Mouse (Mus musculus) CH12.LX (cell line): ENCODE measurements at regions not wholly inside any gene's neighbourhood (a gene's known extent, or its start where the extent isn't known, plus 50 kb on each side); places are given as distances from the start of the nearest gene placed in this dataset.

ENCODE experiments used
- DNase-seq: peaks from one replicate; pipeline ENCODE4 v3.0.0-alpha.2; 2013; ENCODE audit errors: extremely low read depth
- H3K27ac ChIP-seq: 2 replicates; pipeline ENCODE4 v1.5.1; 2012; ENCODE audit warnings: low read depth, mild to moderate bottlenecking, control low read depth, moderate library complexity; ENCODE audit not compliant: insufficient read depth
- H3K27me3 ChIP-seq: replicated peaks from 2 replicates; pipeline ENCODE3; 2012; ENCODE audit warnings: inconsistent platforms
- H3K36me3 ChIP-seq, 2 experiments: replicated peaks in 1 of 2; 2 replicates each; pipeline versions ENCODE3 to v1.6.1; 2012; ENCODE audit warnings: inconsistent platforms in 1 of 2, low read length in 1 of 2, mild to moderate bottlenecking in 1 of 2, mixed read lengths in 1 of 2, moderate library complexity in 1 of 2; ENCODE audit not compliant: control insufficient read depth in 1 of 2, insufficient read depth in 1 of 2
- H3K4me1 ChIP-seq, 2 experiments: 2 replicates each; pipeline ENCODE4 v1.6.1; 2012; ENCODE audit warnings: inconsistent platforms in 1 of 2, moderate library complexity in 1 of 2; ENCODE audit not compliant: insufficient read depth in 2 of 2, control insufficient read depth in 1 of 2
- H3K4me2 ChIP-seq: 2 replicates; pipeline ENCODE4 v1.6.1; 2012; ENCODE audit warnings: low read depth, mild to moderate bottlenecking, control low read depth; ENCODE audit not compliant: poor library complexity, insufficient read depth, severe bottlenecking
- H3K4me3 ChIP-seq, 3 experiments: fragments of 150-350 bp in 1 of 3; sonication (generic) in 1 of 3; replicated peaks in 1 of 3; 2 replicates each; pipeline versions ENCODE3 to v1.5.1; 2011 to 2012; ENCODE audit warnings: low read depth in 2 of 3, low read length in 2 of 3, mild to moderate bottlenecking in 2 of 3, moderate library complexity in 2 of 3, control low read depth in 1 of 3, improper control_type of control experiment in 1 of 3, inconsistent platforms in 1 of 3, mixed read lengths in 1 of 3; ENCODE audit not compliant: poor library complexity in 1 of 3
- H3K79me2 ChIP-seq: replicated peaks from 2 replicates; pipeline ENCODE4 v1.6.1; 2012; ENCODE audit warnings: mild to moderate bottlenecking, moderate library complexity; ENCODE audit not compliant: control insufficient read depth, poor library complexity, insufficient read depth, severe bottlenecking; ENCODE audit errors: extremely low read depth
- H3K9ac ChIP-seq: 2 replicates; pipeline ENCODE4 v1.6.1; 2012; ENCODE audit warnings: low read depth, mild to moderate bottlenecking, control low read depth, moderate library complexity; ENCODE audit not compliant: insufficient read depth
- H3K9me3 ChIP-seq: replicated peaks from 2 replicates; pipeline ENCODE3; 2012; ENCODE audit warnings: low read length, inconsistent platforms, mixed read lengths
- BHLHE40 ChIP-seq: IDR thresholded peaks from 2 replicates; pipeline ENCODE4 v1.6.1; 2011; ENCODE audit warnings: mild to moderate bottlenecking, low read depth, low read length, improper control_type of control experiment
- CHD1 ChIP-seq: IDR thresholded peaks from 2 replicates; pipeline ENCODE4 v1.6.1; 2012; ENCODE audit warnings: low read depth, low read length, improper control_type of control experiment, inconsistent platforms
- CTCF ChIP-seq, 2 experiments: IDR thresholded peaks in 1 of 2; conservative IDR thresholded peaks in 1 of 2; 2 replicates each; pipeline ENCODE4 v1.5.1; 2011 to 2012; ENCODE audit warnings: low read depth in 2 of 2, low read length in 2 of 2, improper control_type of control experiment in 1 of 2, inconsistent platforms in 1 of 2, mild to moderate bottlenecking in 1 of 2, moderate library complexity in 1 of 2
- E2F4 ChIP-seq: IDR thresholded peaks from 2 replicates; pipeline ENCODE4 v1.6.1; 2011; ENCODE audit warnings: low read depth, low read length, improper control_type of control experiment; ENCODE audit not compliant: insufficient replicate concordance
- ELF1 ChIP-seq: IDR thresholded peaks from 2 replicates; pipeline ENCODE4 v1.6.1; 2014; ENCODE audit warnings: low read depth, mild to moderate bottlenecking, inconsistent platforms, low read length, improper control_type of control experiment
- ETS1 ChIP-seq: conservative IDR thresholded peaks from 2 replicates; pipeline ENCODE4 v1.6.1; 2012; ENCODE audit warnings: low read depth, mild to moderate bottlenecking, inconsistent platforms, low read length, improper control_type of control experiment, moderate library complexity
- GABPA ChIP-seq: IDR thresholded peaks from 2 replicates; pipeline ENCODE4 v1.6.1; 2012; ENCODE audit warnings: low read depth, low read length, improper control_type of control experiment, inconsistent platforms; ENCODE audit not compliant: insufficient replicate concordance
- HCFC1 ChIP-seq: IDR thresholded peaks from 2 replicates; pipeline ENCODE4 v1.6.1; 2012; ENCODE audit warnings: low read depth, mild to moderate bottlenecking, inconsistent platforms, low read length, improper control_type of control experiment
- IRF4 ChIP-seq: IDR thresholded peaks from 2 replicates; pipeline ENCODE4 v1.6.1; 2014; ENCODE audit warnings: low read depth, mild to moderate bottlenecking, inconsistent platforms, low read length, improper control_type of control experiment
- JUND ChIP-seq: conservative IDR thresholded peaks from 2 replicates; pipeline ENCODE4 v1.6.1; 2011; ENCODE audit warnings: low read depth, low read length, improper control_type of control experiment
- KAT2A ChIP-seq: IDR thresholded peaks from 2 replicates; pipeline ENCODE4 v1.6.1; 2012; ENCODE audit warnings: low read length, improper control_type of control experiment, inconsistent platforms; ENCODE audit not compliant: insufficient replicate concordance
- MAX ChIP-seq: IDR thresholded peaks from 2 replicates; pipeline ENCODE4 v1.6.1; 2011; ENCODE audit warnings: low read length, improper control_type of control experiment
- NRF1 ChIP-seq: IDR thresholded peaks from 2 replicates; pipeline ENCODE4 v1.6.1; 2014; ENCODE audit warnings: low read depth, mild to moderate bottlenecking, inconsistent platforms, low read length, improper control_type of control experiment, moderate library complexity
- PAX5 ChIP-seq: IDR thresholded peaks from 2 replicates; pipeline ENCODE4 v1.6.1; 2012; ENCODE audit warnings: low read length, inconsistent platforms, mixed read lengths
- POLR2A ChIP-seq: IDR thresholded peaks from 2 replicates; pipeline ENCODE4 v1.6.1; 2011; ENCODE audit warnings: low read depth, mild to moderate bottlenecking, improper control_type of control experiment, low read length
- POLR2AphosphoS2 ChIP-seq: IDR thresholded peaks from 2 replicates; pipeline ENCODE4 v1.6.1; 2011; ENCODE audit warnings: low read depth, low read length, improper control_type of control experiment
- RCOR1 ChIP-seq: conservative IDR thresholded peaks from 2 replicates; pipeline ENCODE4 v1.6.1; 2012; ENCODE audit warnings: low read depth, mild to moderate bottlenecking, inconsistent platforms, low read length, improper control_type of control experiment
- SIN3A ChIP-seq: IDR thresholded peaks from 2 replicates; pipeline ENCODE4 v1.6.1; 2012; ENCODE audit warnings: low read length, improper control_type of control experiment, inconsistent platforms
- SMC3 ChIP-seq: IDR thresholded peaks from 2 replicates; pipeline ENCODE4 v1.6.1; 2011; ENCODE audit warnings: low read depth, low read length, improper control_type of control experiment
- TBP ChIP-seq: conservative IDR thresholded peaks from 2 replicates; pipeline ENCODE4 v1.6.1; 2011; ENCODE audit warnings: low read depth, low read length, improper control_type of control experiment
- TCF12 ChIP-seq: IDR thresholded peaks from 2 replicates; pipeline ENCODE4 v1.6.1; 2014; ENCODE audit warnings: low read depth, mild to moderate bottlenecking, inconsistent platforms, low read length, improper control_type of control experiment
- UBTF ChIP-seq: IDR thresholded peaks from 2 replicates; pipeline ENCODE4 v1.6.1; 2012; ENCODE audit warnings: low read depth, mild to moderate bottlenecking, inconsistent platforms, low read length, improper control_type of control experiment, moderate library complexity
- USF1 ChIP-seq: IDR thresholded peaks from 2 replicates; pipeline ENCODE4 v1.6.1; 2014; ENCODE audit warnings: low read depth, mild to moderate bottlenecking, inconsistent platforms, low read length, improper control_type of control experiment
- USF2 ChIP-seq: conservative IDR thresholded peaks from 2 replicates; pipeline ENCODE4 v1.6.1; 2011; ENCODE audit warnings: low read depth, low read length, improper control_type of control experiment
- ZC3H11A ChIP-seq: IDR thresholded peaks from 2 replicates; pipeline ENCODE4 v1.6.1; 2012; ENCODE audit warnings: low read depth, mild to moderate bottlenecking, inconsistent platforms, low read length, improper control_type of control experiment
- ZKSCAN1 ChIP-seq: IDR thresholded peaks from 2 replicates; pipeline ENCODE4 v1.6.1; 2012; ENCODE audit warnings: low read depth, inconsistent platforms, low read length, improper control_type of control experiment, borderline replicate concordance
- dilution Hi-C: fragments of 300-500 bp; cut with MboI; formaldehyde crosslinking; loops from 2 replicates; pipeline ENCODE4 v1.14.3; 2020; ENCODE audit warnings: low sequenced_read_pairs; ENCODE audit not compliant: extremely low pct_unique_long_range_greater_than_20kb, extremely low pct_ligation_motif_present
- in situ Hi-C: fragments of 300-500 bp; cut with MboI; formaldehyde crosslinking; loops from 3 replicates; pipeline ENCODE4 v1.14.3; 2019; ENCODE audit warnings: low sequenced_read_pairs, low pct_ligation_motif_present, low pct_unique_long_range_greater_than_20kb, mixed read lengths

GRCm38 (mm10) chr5:26338191-26338590, 80.7 kb downstream of the Gm7361 start:
- no peak for DNase-seq
- Histone ChIP-seq H3K27me3 (no peaks in the 10 kb centered on the region), H3K27ac (no peak overlapping the region), H3K36me3 (no peaks in the 10 kb centered on the region), H3K79me2 (no peaks in the 10 kb centered on the region), H3K4me3 (no peak overlapping the region), H3K9me3 (peaks cover 49% of the 10 kb centered on the region), H3K4me2 (no peak overlapping the region), H3K9ac (no peak overlapping the region), H3K4me1 (no peaks in the 10 kb centered on the region)
- TF ChIP-seq PAX5 (no peak), SMC3 (no peak), ELF1 (no peak), SIN3A (no peak), GABPA (no peak), HCFC1 (no peak), NRF1 (no peak), KAT2A (no peak)
- in situ Hi-C loops, result no loop called here
- dilution Hi-C loops, result no loop called here

- DNase-seq, result no peak
- in situ Hi-C loops, result no loop called here
- dilution Hi-C loops, result no loop called here
Observed at GRCm38 (mm10) chr5:26339266-26339665, 81.8 kb downstream of the Gm7361 start.

GRCm38 (mm10) chr5:26355156-26355555, 97.7 kb downstream of the Gm7361 start:
- Histone ChIP-seq H3K27ac (no peak overlapping the region), H3K9ac (no peak overlapping the region), H3K9me3 (peaks cover 83% of the 10 kb centered on the region), H3K4me2 (no peak overlapping the region), H3K4me1 (no peaks in the 10 kb centered on the region), H3K36me3 (no peaks in the 10 kb centered on the region), H3K4me3 (no peak overlapping the region), H3K27me3 (no peaks in the 10 kb centered on the region), H3K79me2 (no peaks in the 10 kb centered on the region)
- dilution Hi-C loops (no loop called here), in situ Hi-C loops (no loop called here)
- TF ChIP-seq BHLHE40, result no peak
- no peak for TF ChIP-seq ETS1
- TF ChIP-seq MAX, result no peak
- no peak for TF ChIP-seq SMC3
- no peak for TF ChIP-seq ELF1
- no peak for TF ChIP-seq TCF12
- no peak for TF ChIP-seq ZC3H11A
- DNase-seq, result no peak

More at GRCm38 (mm10) chr5:26339266-26339665, 81.8 kb downstream of the Gm7361 start:
- Histone ChIP-seq H3K4me3 (no peak overlapping the region), H3K4me1 (no peaks in the 10 kb centered on the region), H3K27ac (no peak overlapping the region), H3K36me3 (no peaks in the 10 kb centered on the region), H3K9me3 (peaks cover 55% of the 10 kb centered on the region), H3K27me3 (no peaks in the 10 kb centered on the region), H3K9ac (no peak overlapping the region), H3K79me2 (no peaks in the 10 kb centered on the region), H3K4me2 (no peak overlapping the region)
- TF ChIP-seq SIN3A, result no peak
- no peak for TF ChIP-seq POLR2A
- TF ChIP-seq USF2, result no peak
- TF ChIP-seq E2F4, result no peak
- TF ChIP-seq ZKSCAN1, result no peak
- no peak for TF ChIP-seq MAX
- TF ChIP-seq ETS1, result no peak
- TF ChIP-seq RCOR1, result no peak
- TF ChIP-seq JUND, result no peak
- TF ChIP-seq SMC3, result no peak
- no peak for TF ChIP-seq NRF1
- TF ChIP-seq POLR2AphosphoS2, result no peak
- no peak for TF ChIP-seq USF1
- TF ChIP-seq TBP, result no peak
- no peak for TF ChIP-seq UBTF
- no peak for TF ChIP-seq IRF4
- no peak for TF ChIP-seq CHD1
- TF ChIP-seq CTCF (conservative IDR thresholded peaks at IDR 0.05 in 1 of 2, IDR thresholded peaks at IDR 0.05 in 1 of 2; ENCODE audit: low read depth in 2 of 2, low read length in 2 of 2), result no peak
